Comparison of ENCODE assay signal across 24 mouse cellular contexts in genomic region chr1:42983082-42983771, GRCm38 (mm10). TPM values are rescaled to one million over a fixed set of nuclear protein-coding genes. Genes with fewer than 3 reads are reported as not detected.
"Had no signal": no experiment of that assay in that cellular context is flagged by ENCODE, and none has a peak within 500 bp of the region (broad histone marks: within the 10 kb centered on the region; RNA-seq: fewer than 3 reads in every experiment).

No protein-coding gene starts in this region.

- DNase-seq: kidney, adult 2 months; kidney, postnatal 25 days; layer of hippocampus, postnatal 36 days; left cerebral cortex, postnatal 4 days; liver, postnatal 0 days; lung, embryonic 14.5 days; retina, postnatal 1 day; right cerebral cortex, postnatal 25 days; spleen, adult 18-20 months; thymus, adult 18-20 months; thymus, postnatal 36 days had no signal

- ATAC-seq: intestine, embryonic 16.5 days; liver, postnatal 0 days; lung, postnatal 0 days; midbrain, embryonic 13.5 days; midbrain, embryonic 16.5 days had no signal

- H3K4me1 ChIP-seq: limb, embryonic 12.5 days; limb, embryonic 15.5 days; midbrain, embryonic 10.5 days; midbrain, embryonic 13.5 days; neural tube, embryonic 13.5 days had no signal

- H3K9ac ChIP-seq: limb, embryonic 12.5 days; limb, embryonic 15.5 days; liver, embryonic 14.5 days; liver, postnatal 0 days; lung, embryonic 14.5 days; midbrain, embryonic 13.5 days; neural tube, embryonic 13.5 days had no signal

- H3K27me3 ChIP-seq: limb, embryonic 12.5 days; limb, embryonic 15.5 days; midbrain, embryonic 13.5 days; neural tube, embryonic 13.5 days had no signal

- H3K27ac ChIP-seq: left cerebral cortex, adult 2 months; limb, embryonic 12.5 days; limb, embryonic 15.5 days; liver, embryonic 14.5 days; macrophage; midbrain, embryonic 10.5 days; midbrain, embryonic 13.5 days; neural tube, embryonic 13.5 days had no signal

- H3K4me2 ChIP-seq: limb, embryonic 12.5 days; limb, embryonic 15.5 days; liver, embryonic 11.5 days; lung, embryonic 14.5 days; midbrain, embryonic 13.5 days; neural tube, embryonic 13.5 days had no signal

- H3K36me3 ChIP-seq: limb, embryonic 12.5 days; limb, embryonic 15.5 days; midbrain, embryonic 10.5 days had no signal

- H3K9me3 ChIP-seq: limb, embryonic 15.5 days; midbrain, embryonic 13.5 days had no signal

- H3K4me3 ChIP-seq: left cerebral cortex, adult 2 months; limb, embryonic 12.5 days; limb, embryonic 15.5 days; midbrain, embryonic 10.5 days; midbrain, embryonic 13.5 days; myocyte; neural tube, embryonic 13.5 days had no signal

RNA-seq across cellular contexts. Expression of gene Gpr45, which starts 30.6 kb away (rescaled TPM):
- polyA plus RNA-seq: macrophage, myocyte had no signal
